Mouse (Mus musculus) layer of hippocampus, adult 8-10 months (tissue): ENCODE results near the gene Fam234b. TPM values are rescaled to one million over a fixed set of nuclear protein-coding genes. Genes with fewer than 3 reads are reported as not detected.

Source experiments
- DNase-seq, 2 experiments: peaks; one replicate each; pipeline ENCODE4 v3.0.0; 2022; ENCODE audit warnings: low spot score in 2 of 2
- total RNA-seq, 4 experiments: library from RNA; stranded (reverse); gene quantifications; 2 replicates each; pipeline ENCODE4 v1.2.4; 2022

Fam234b gene
- 100 to 1,000 TPM; 137 to 162 (median 153) TPM for total RNA-seq

- peak; percentile 73 to 81 for DNase-seq
Measured at GRCm38 (mm10) chr6:135197921-135198532, at the start of gene Fam234b, which contains the start of gene Hebp1. TSS of gene Fam234b (plus strand) at chr6:135197977. TSS of gene Hebp1 (minus strand) at chr6:135198022.

GRCm38 (mm10) chr6:135148506-135148905 lies 49.3 kb upstream of the Fam234b start:
- DNase-seq = no peak

- no peak for DNase-seq
Measured at GRCm38 (mm10) chr6:135149175-135149574, 48.6 kb upstream of the Fam234b start.

- DNase-seq = no peak
Measured at GRCm38 (mm10) chr6:135149722-135150121, 48.1 kb upstream of the Fam234b start.

- DNase-seq = no peak
Measured at GRCm38 (mm10) chr6:135150311-135150710, 47.5 kb upstream of the Fam234b start.

- peak in 1 of 2 experiments; percentile 27 for DNase-seq
Measured at GRCm38 (mm10) chr6:135153719-135154118, 44.1 kb upstream of the Fam234b start.

GRCm38 (mm10) chr6:135156597-135156996 lies 41.2 kb upstream of the Fam234b start:
- no peak for DNase-seq

- no peak for DNase-seq
Measured at GRCm38 (mm10) chr6:135157496-135157895, 40.3 kb upstream of the Fam234b start.

GRCm38 (mm10) chr6:135158509-135158908 lies 39.3 kb upstream of the Fam234b start:
- no peak for DNase-seq

- DNase-seq = no peak
Measured at GRCm38 (mm10) chr6:135161356-135161755, 36.4 kb upstream of the Fam234b start.

- no peak for DNase-seq
Measured at GRCm38 (mm10) chr6:135162311-135162710, 35.5 kb upstream of the Fam234b start.

GRCm38 (mm10) chr6:135162861-135163260 lies 34.9 kb upstream of the Fam234b start:
- no peak for DNase-seq

GRCm38 (mm10) chr6:135165191-135165590 lies 32.6 kb upstream of the Fam234b start:
- DNase-seq = no peak

- no peak for DNase-seq
Measured at GRCm38 (mm10) chr6:135165706-135166105, 32.1 kb upstream of the Fam234b start.

GRCm38 (mm10) chr6:135166262-135166661 lies 31.5 kb upstream of the Fam234b start:
- no peak for DNase-seq

- no peak for DNase-seq
Measured at GRCm38 (mm10) chr6:135166712-135167111, 31.1 kb upstream of the Fam234b start.

- peak; percentile 71 to 77 for DNase-seq
Measured at GRCm38 (mm10) chr6:135167380-135168311, 30.1 kb upstream of the Fam234b start.

- DNase-seq = no peak
Measured at GRCm38 (mm10) chr6:135168471-135168870, 29.3 kb upstream of the Fam234b start.

GRCm38 (mm10) chr6:135169246-135169645 lies 28.5 kb upstream of the Fam234b start:
- no peak for DNase-seq

GRCm38 (mm10) chr6:135171736-135172135 lies 26.0 kb upstream of the Fam234b start:
- DNase-seq = no peak

GRCm38 (mm10) chr6:135175014-135175413 lies 22.8 kb upstream of the Fam234b start:
- peak; percentile 18 to 44 for DNase-seq

- DNase-seq = no peak
Measured at GRCm38 (mm10) chr6:135177271-135177670, 20.5 kb upstream of the Fam234b start.
